Mouse (Mus musculus) kidney, adult 2 months (tissue): ENCODE results near the gene Ip6k2. TPM values are rescaled to one million over a fixed set of nuclear protein-coding genes. Genes with fewer than 3 reads are reported as not detected.
A peak's percentile ranks its signal among the peaks of the same experiment; 100 is the strongest.

Experiments
- DNase-seq: peaks from one replicate; pipeline ENCODE4 v3.0.0; 2021
- H3K27ac ChIP-seq: fragments of 200-500 bp; 2 replicates; pipeline ENCODE4 v1.5.1; 2012; ENCODE audit warnings: low read depth, low read length, control low read depth, inconsistent platforms; ENCODE audit not compliant: insufficient read depth
- H3K27me3 ChIP-seq: fragments of 200-500 bp; replicated peaks from 2 replicates; pipeline ENCODE4 v1.6.1; 2012; ENCODE audit warnings: mild to moderate bottlenecking, moderate library complexity, low read length, inconsistent platforms; ENCODE audit not compliant: control insufficient read depth, insufficient read depth
- H3K36me3 ChIP-seq: fragments of 200-500 bp; 2 replicates; pipeline ENCODE4 v1.6.1; 2012; ENCODE audit warnings: mild to moderate bottlenecking, moderate library complexity, low read length, inconsistent platforms; ENCODE audit not compliant: control insufficient read depth, insufficient read depth
- H3K4me1 ChIP-seq: fragments of 200-500 bp; 2 replicates; pipeline ENCODE4 v1.6.1; 2011; ENCODE audit warnings: low read length; ENCODE audit not compliant: control insufficient read depth, insufficient read depth
- H3K4me3 ChIP-seq: fragments of 200-500 bp; 2 replicates; pipeline ENCODE4 v1.5.1; 2011; ENCODE audit warnings: mild to moderate bottlenecking, low read depth, low read length, control low read depth; ENCODE audit not compliant: insufficient read depth
- CTCF ChIP-seq: fragments of 200-500 bp; conservative IDR thresholded peaks from 2 replicates; pipeline ENCODE4 v1.5.1; 2011; ENCODE audit warnings: low read depth, mild to moderate bottlenecking, control low read depth, low read length, moderate library complexity, mixed read lengths; ENCODE audit not compliant: insufficient read depth, insufficient read length
- POLR2A ChIP-seq: fragments of 200-500 bp; IDR thresholded peaks from one replicate; pipeline ENCODE4 v1.6.1; 2011; ENCODE audit warnings: low read depth, low read length, control low read depth
- WGBS: fragments of 180-500 bp; shearing (Covaris S2); methylation state at CpG from one replicate; pipeline ENCODE4 v1.1.7; 2018; 5-methylcytosine and 5-hydroxymethylcytosine counted together
- polyA plus RNA-seq: library from polyadenylated mRNA; depleted of rRNA; stranded (reverse); fragments of >200 nt; gene quantifications from 2 replicates; pipeline ENCODE4 v1.2.3, GENCODE M21; 2012; rRNA removed

Gene Ip6k2
- polyA plus RNA-seq, 1 experiment: 68.3 TPM

DNA sequence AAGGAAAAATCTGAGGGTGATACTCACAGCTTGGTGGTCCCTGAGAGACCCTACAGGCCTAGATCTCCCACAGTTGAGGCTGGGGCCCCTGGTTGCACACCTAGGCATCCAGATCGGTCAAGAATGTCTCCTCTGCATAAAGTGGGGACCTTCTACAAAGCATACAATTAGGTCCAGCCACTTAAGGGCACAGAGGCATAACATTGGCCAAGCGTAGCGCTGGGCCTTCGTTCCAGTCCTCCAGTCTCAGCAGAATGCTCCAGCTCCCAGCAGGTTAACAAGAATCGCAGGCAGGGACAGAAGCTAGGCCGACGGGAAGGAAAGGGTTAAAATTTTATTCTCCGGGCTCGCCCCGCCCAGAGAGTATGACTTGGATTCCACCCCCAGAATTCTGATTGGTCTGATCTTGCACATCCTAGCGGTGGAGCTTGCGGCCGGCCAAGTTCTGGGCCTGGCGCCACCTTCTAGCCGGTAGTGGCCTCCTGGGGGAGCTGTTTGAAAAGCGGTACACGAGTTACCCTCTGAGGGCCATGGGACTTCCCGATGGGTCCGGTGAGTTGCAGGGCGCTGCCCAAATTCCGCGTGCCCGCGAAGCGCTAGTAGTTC lies 70.1 kb downstream of the Ip6k2 start:
- DNase-seq: peak; percentile 98
- Histone ChIP-seq H3K27ac (peak overlapping the region; percentile 32; the same call in 1 of the 2 replicates), H3K4me1 (peaks cover 4% of the 10 kb centered on the region), H3K36me3 (no peaks in the 10 kb centered on the region), H3K27me3 (no peaks in the 10 kb centered on the region), H3K4me3 (peak overlapping the region; percentile 65)
- TF ChIP-seq CTCF: peak; percentile 65
- no peak for TF ChIP-seq POLR2A
- 2% methylated on average over 25 of the region's 25 CpGs for WGBS

DNA sequence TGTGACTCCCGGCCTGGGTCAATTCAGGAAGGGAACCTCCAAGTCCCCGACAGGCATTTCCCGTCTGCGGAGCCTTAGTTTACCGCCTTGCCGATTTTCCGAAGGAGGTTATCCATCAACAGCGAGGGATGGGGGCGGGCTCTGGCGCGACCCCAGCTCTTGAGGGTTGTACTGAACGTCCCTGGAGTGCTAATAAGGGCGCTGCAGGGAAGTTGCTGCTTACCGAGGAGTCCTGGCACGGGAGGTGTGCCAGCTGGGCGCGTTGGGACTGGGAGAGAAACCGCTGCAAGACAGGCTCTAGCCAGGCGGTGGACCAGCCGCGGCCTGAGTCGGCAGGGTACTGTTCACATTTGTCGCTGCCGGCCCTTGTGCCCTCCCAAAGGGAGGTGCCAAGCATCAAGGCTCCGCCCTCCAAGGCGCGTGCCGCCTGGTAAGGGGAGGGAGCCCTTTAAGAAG lies 70.7 kb downstream of the Ip6k2 start:
- DNase-seq: peak; percentile 93
- no peaks in the 10 kb centered on the region for H3K27me3 ChIP-seq
- peaks cover 4% of the 10 kb centered on the region for H3K4me1 ChIP-seq
- WGBS: under 1% methylated on average over 28 of the region's 28 CpGs
- TF ChIP-seq CTCF (peak; percentile 22; the same call in 1 of the 2 replicates), POLR2A (peak; percentile 77)
- H3K4me3 ChIP-seq: peak overlapping the region; percentile 65
- H3K36me3 ChIP-seq: no peaks in the 10 kb centered on the region
- peak overlapping the region; percentile 32; the same call in 1 of the 2 replicates for H3K27ac ChIP-seq

GRCm38 (mm10) chr9:108855335-108855734 lies 71.7 kb downstream of the Ip6k2 start:
- no peak overlapping the region; the same call in 1 of the 2 replicates for H3K27ac ChIP-seq
- H3K4me1 ChIP-seq: peaks cover 4% of the 10 kb centered on the region
- DNase-seq: peak; percentile 78
- H3K36me3 ChIP-seq: no peaks in the 10 kb centered on the region
- TF ChIP-seq POLR2A: no peak
- TF ChIP-seq CTCF: no peak
- no peak overlapping the region for H3K4me3 ChIP-seq
- no peaks in the 10 kb centered on the region for H3K27me3 ChIP-seq
- WGBS: 56% methylated on average over 5 of the region's 5 CpGs

Other genes with a start within 250 kb of the Ip6k2 start
- 52.3 and 60.0 TPM in 2 replicates for gene Impdh2, start 223.5 kb upstream of the Ip6k2 start, polyA plus RNA-seq
- 64.7 and 74.3 TPM in 2 replicates for gene Ndufaf3, start 216.4 kb upstream of the Ip6k2 start, polyA plus RNA-seq
- 220 and 295 TPM in 2 replicates for gene Dalrd3, start 213.9 kb upstream of the Ip6k2 start, polyA plus RNA-seq
- 31.0 and 34.4 TPM in 2 replicates for gene Wdr6, start 205.1 kb upstream of the Ip6k2 start, polyA plus RNA-seq
- gene P4htm, start 186.1 kb upstream of the Ip6k2 start, polyA plus RNA-seq: 5.3 and 5.8 TPM in 2 replicates
- gene Arih2, start 134.4 kb upstream of the Ip6k2 start, polyA plus RNA-seq: 34.9 and 36.9 TPM in 2 replicates
- 34.7 and 42.2 TPM in 2 replicates for gene Slc25a20, start 121.7 kb upstream of the Ip6k2 start, polyA plus RNA-seq
- 19.0 and 19.8 TPM in 2 replicates for gene Prkar2a, start 94.5 kb upstream of the Ip6k2 start, polyA plus RNA-seq
- gene Nckipsd, start 24.6 kb downstream of the Ip6k2 start, polyA plus RNA-seq: 19.1 and 24.1 TPM in 2 replicates
- gene Celsr3, start 42.5 kb downstream of the Ip6k2 start, polyA plus RNA-seq: 0.18 and 0.19 TPM in 2 replicates
- gene Slc26a6, start 69.5 kb downstream of the Ip6k2 start, polyA plus RNA-seq: 33.9 and 37.2 TPM in 2 replicates
- 0.08 TPM in 1 of 2 replicates, not detected in the other for gene Tmem89, start 130.8 kb downstream of the Ip6k2 start, polyA plus RNA-seq
- gene Uqcrc1, start 152.8 kb downstream of the Ip6k2 start, polyA plus RNA-seq: 1,190 and 1,260 TPM in 2 replicates
- 1.8 and 2.3 TPM in 2 replicates for gene Col7a1, start 169.8 kb downstream of the Ip6k2 start, polyA plus RNA-seq
- gene Ucn2, start 202.2 kb downstream of the Ip6k2 start, polyA plus RNA-seq: 0.11 and 0.18 TPM in 2 replicates
- 10.6 and 11.3 TPM in 2 replicates for gene Pfkfb4, start 208.0 kb downstream of the Ip6k2 start, polyA plus RNA-seq